Mouse (Mus musculus): Measurements from ENCODE around the gene Crisp4.

The Crisp4 gene

DNA sequence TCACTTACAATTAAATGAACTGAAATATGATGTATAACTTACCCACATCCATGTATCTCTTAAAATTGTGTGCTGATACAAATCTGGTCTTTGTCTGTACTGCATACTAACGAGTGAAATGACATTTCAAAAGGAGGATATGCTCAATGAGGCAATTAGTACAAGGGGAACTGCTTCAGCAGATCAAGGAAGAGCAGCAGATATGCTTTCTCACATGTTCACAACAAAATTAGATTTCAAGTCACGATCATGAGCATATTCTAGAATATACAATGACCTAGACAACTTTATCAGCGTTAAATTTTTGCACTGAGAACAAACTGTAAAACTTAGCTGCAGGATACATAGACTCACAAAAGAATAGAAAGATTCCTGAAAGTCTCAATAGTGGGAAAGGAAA lies at the start of gene Crisp4:
Gene Crisp4 (minus strand): TSS at position 101 of the 400 bp plus-strand sequence.
- DNase-seq (ENCODE audit: low spot score) = no peak

DNA sequence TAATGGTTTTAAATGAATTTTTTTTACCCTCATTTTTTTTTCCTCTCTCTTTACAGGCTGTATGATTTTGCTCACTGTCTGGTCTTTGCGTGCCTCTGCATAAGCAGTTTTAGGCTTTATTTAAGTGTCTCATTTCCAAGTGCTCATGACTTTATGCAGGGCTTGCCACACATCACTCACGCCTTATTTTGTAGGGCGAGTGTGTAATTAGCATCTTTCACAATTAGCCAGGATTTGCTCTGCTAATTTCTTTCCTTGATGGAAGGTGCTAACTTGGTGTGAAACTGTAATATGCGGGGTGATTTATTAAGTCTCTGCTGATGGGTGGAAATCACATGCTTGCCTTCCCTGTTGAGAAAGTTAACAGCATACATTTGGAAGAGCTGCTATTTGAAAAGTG lies 46.0 kb upstream of the Crisp4 start:
- DNase-seq (ENCODE audit: low spot score) = no peak

DNA sequence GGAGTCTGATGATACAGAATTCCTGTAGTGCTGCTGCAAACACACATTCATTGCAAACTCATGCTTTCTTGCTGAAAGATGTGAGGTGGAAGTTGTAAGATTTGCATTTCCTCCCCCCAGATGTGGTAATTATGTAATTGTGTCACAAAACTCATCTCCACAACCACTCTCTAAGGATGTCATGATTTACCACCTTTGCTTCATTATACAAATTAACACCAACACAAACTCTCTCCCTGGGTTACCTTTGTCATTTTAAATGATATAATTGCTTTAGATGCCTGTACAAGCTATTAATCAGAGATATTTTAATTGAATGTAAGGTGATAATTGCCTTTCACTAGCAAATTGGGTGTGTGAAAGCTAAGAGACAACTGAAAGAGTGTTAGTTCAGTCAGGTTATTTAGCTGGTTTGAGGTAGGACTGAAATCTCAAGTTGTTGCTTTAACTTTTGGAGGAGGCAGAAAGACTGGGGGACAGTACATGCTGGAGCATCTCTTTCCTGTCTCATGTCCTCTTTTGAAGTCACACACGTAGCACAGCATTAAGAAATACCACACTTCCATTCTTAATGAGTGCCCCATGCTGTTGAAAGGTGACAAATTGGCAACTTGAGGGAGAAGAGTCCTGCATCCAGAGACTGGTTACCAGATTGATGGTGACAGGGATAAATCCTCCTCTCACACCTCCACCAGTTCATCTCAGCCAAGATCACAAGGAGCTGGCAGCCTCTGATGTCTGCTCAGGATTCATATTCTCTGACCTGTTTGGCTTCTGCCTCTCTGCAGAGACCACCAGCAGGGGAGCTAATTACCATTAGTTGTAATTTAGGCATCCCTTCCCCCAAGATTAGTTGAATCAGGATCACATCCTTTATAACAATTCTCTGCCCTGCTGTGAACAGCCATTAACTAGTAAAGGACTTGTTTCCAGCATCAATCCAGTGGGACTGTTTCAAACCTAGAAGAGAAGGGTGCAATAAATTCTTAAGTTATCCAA lies 45.3 kb upstream of the Crisp4 start:
- no peak for DNase-seq (ENCODE audit: low spot score)

DNA sequence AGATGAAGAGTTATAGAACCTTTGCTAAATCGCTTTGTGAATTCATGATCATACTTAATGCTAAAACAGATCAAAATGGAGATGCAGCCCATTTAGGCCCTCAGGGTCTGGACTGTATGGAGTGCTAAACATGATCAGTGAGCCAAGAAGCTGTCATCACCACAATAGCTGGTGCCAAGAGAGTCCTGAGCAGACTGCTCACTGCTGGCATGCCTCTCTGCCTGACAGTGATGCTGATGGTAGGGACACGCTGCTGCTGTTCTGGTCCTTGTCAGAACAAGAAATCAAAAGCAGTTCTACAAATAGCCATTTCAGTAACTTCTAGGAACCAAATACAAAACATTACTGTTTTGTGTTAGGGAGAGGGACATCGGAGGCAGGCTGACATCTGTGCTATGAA lies 35.5 kb upstream of the Crisp4 start:
- peak; percentile 18 for DNase-seq (ENCODE audit: low spot score)

DNA sequence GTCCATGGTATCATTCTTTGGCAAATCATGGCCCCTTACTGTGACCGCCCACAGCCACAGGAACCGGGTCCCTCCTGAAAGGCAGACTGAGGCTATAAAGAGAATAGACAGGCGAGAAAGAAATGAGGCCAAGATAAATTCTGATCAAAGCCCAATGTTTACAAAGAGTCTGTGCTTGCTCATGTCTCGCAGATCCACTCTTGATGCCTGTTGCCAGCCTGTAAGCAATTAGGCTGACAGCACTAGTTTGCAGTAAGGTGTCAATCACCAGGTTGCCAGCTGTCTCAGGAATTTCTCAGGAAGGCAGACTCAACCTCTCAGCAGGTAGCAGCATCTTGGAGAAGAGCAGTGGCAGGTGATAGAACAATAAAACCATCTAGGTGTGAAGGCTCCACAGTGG lies 24.9 kb upstream of the Crisp4 start:
- DNase-seq (ENCODE audit: low spot score) = no peak

DNA sequence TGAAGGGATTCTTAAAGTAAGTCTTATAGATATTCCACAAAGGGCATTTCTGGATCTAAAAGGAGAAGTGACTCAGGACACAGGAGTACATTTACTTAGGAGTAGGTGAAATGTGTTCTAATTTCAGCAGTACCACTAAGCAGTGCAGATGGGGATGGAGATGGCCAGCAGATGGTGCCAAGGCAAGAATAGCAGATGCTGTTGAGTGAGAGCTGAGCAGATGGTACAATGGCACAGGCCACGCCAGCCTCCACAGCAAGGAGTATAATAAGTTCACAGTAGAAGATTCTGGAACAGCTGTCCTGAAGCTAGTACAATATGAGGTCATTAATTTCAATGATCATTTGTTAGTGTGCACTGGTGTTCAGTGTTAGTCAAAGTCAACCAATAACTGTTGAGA lies 22.6 kb upstream of the Crisp4 start:
- peak; percentile 55 for DNase-seq (ENCODE audit: low spot score)

DNA sequence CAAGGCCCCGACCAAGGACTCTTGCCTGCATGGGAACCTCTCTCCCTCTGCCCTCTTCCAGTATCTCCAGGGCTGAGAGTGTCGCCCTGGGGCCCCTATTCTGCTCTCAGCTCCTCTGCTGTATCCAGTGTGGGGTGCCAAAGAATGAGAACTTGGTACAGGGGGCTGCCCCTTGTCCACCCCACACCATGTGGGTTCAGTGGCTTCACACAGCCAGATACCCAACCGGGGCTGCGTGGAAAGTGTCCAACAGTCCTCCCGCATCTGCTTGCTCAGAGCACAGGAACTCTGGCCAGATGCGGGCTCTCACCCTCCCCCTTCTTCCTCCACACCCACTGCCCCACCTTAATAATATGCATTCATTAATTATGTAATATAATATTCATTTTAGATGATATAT lies 13.4 kb upstream of the Crisp4 start:
- DNase-seq (ENCODE audit: low spot score) = no peak

DNA sequence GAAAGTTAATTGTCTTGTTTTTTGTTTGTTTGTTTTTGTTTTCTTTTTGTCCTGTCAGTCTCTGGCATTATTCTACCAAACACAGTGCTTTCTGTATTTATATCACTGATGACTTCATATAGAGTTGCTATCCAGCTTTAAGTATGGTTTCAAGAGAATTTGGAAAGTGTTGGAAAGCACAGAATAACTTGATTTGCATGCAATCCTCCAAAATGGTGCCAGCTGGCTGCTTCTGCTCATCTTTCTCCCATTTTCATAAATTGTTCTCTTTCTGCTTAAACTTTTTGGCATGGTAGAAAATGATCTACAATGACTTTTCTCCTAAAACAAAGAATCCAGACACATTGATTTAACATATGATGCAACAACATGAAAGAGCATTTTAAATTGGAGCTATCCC lies 2.5 kb upstream of the Crisp4 start:
- DNase-seq (ENCODE audit: low spot score) = peak; percentile 9

DNA sequence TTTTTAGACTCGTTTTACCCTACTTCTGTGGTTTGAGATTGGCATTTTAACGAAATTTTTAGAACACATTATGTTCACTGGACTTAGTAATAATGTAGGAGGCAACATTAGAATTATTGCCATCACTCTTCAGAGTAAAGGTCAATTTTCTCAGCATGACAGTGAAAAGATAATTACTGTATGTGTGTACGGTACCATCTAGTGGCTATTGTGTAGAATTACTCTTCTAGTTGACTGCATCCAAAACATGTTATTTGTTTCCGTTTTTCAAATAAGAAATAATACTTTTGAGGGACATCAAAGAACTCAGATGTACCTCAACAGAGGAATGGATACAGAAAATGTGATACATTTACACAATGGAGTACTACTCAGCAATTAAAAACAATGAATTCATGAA lies 14.0 kb downstream of the Crisp4 start:
- no peak for DNase-seq (ENCODE audit: low spot score)

DNA sequence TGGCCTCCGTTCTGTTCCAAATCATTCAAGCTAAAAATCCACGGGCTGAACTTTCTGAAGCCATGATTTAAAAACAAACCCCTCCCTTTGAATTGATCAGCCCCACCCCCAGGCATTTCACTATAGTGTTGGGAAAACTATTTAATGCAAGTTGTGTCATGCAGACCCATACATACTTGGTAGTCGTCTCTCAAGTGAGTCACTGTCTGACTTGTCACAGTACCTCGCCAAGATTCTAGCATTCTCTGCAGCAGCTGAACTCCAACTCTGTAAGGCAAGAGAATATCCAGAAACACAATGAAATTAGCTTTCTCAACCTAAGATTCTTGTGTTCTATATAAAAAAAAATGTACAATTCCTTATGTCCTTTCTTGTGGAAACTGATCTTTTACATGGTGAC lies 15.7 kb downstream of the Crisp4 start:
- no peak for DNase-seq (ENCODE audit: low spot score)

DNA sequence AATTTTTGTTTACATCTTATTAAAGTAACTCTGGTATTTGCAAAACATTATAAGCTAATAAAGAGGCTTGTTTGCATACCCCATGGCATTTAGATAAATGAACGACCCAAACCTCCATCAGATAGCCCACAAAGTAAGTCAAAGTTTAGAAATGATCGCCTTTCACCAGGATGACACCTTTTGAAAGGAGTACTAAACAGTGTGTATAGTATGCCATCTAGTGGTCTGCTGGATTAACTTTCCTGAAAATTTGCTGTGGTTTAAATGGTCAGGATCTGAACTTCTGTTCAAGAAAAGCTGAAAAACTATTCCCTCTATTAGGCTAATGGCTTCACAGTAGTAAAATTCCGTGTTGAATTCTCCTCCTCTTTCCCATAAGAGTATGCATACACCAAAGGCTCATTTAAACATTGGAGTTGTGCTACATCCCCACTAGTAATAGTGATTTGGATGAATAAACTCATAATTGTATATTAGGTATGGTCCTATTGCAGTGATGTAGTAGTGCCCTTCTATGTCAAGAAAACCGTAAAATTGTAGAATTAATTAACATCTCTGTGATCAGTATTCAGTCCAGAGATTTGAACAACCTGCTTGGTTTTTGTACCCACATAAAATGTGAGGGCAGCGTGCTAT lies 38.9 kb downstream of the Crisp4 start:
- DNase-seq (ENCODE audit: low spot score) = peak; percentile 7

DNA sequence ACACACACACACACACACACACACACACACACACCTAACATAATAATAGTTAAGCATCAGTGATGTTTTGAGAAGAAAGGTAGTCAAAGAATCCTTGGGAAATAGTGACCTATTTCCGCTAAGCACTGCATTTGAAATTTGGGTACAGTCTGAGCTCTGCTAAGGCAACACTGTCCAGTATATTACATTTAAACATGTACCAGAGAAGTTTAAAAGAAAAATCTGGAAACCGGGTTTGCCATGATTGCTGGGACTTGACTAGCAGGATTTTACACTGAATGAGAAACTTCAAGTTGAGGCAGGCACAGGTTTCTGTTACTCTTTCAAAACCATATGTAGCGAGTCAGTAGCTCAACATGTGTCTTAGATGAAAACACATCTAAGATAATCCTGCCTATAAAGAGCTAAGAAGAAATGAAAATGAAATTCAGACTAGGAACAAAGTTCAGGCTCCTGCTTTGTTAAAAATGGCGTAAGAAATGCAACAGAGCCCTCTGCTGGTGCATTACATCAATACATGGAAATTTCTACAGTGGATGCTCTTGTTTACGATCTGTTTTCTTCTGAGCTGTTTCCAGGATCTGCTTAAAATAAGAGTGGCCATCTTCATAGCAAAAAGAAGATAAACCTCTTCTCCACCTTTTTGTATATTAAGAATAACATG lies 39.7 kb downstream of the Crisp4 start:
- DNase-seq (ENCODE audit: low spot score) = peak; percentile 50

DNA sequence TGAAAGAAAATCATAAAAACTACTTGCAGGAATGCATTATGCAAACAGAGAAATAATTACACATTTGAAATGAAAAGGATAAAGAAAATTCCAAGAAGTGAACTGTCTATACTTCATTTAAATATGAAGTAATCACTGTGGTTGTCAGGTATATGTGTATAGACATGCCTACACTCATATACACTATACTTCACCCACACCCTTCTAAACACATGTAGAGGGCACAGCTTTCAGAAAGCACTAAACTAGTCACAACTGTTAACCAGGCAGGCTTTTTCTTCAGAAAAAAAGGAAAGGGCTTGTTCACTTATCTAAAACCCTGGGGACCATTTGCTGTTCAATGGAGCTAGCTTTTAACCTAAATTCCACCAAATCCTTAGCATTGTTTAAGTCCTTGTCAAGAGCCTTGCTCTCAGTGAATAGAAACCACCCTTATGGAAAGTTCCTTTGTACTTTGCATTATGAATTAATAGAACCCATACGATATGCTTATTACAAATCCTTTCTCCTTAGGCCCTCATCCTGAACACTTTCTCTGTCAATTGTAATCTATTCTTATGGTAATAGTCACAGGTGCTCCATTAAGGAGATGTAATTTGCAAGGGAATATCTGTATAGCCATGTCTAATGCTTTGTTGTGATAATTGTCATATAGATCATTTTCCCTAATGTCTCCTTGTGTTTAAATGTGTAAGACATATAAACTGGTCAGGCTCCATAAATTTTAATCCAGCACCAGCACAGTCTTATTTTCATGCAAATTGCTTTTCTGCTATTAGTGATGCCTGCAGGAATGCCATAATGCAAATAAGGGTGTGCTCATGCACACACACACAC lies 40.5 kb downstream of the Crisp4 start:
- no peak for DNase-seq (ENCODE audit: low spot score)

Measured in layer of hippocampus, adult 11-12 months (tissue).